Mouse (Mus musculus) liver, adult 2 months (tissue): ENCODE measurements around the gene Tmem117. TPM values are rescaled to one million over a fixed set of nuclear protein-coding genes. Genes with fewer than 3 reads are reported as not detected.
A peak's percentile ranks its signal among the peaks of the same experiment; 100 is the strongest.

ENCODE experiments used
- DNase-seq: peaks from one replicate; pipeline ENCODE4 v3.0.0-alpha.2; 2011; ENCODE audit warnings: low read depth, low spot score; ENCODE audit errors: extremely low read depth
- H3K27ac ChIP-seq: fragments of 200-500 bp; replicated peaks from 2 replicates; pipeline ENCODE4 v1.5.1; 2012; ENCODE audit warnings: low read depth, mild to moderate bottlenecking, control low read depth, inconsistent platforms, low read length; ENCODE audit not compliant: insufficient read depth
- H3K27me3 ChIP-seq: fragments of 200-500 bp; 2 replicates; pipeline ENCODE4 v1.6.1; 2012; ENCODE audit warnings: mild to moderate bottlenecking, moderate library complexity, low read length, inconsistent platforms; ENCODE audit not compliant: control insufficient read depth, insufficient read depth
- H3K36me3 ChIP-seq: fragments of 200-500 bp; 2 replicates; pipeline ENCODE4 v1.6.1; 2012; ENCODE audit warnings: low read length, inconsistent platforms; ENCODE audit not compliant: control insufficient read depth, insufficient read depth
- H3K4me1 ChIP-seq: fragments of 200-500 bp; 2 replicates; pipeline ENCODE4 v1.6.1; 2011; ENCODE audit warnings: low read length; ENCODE audit not compliant: control insufficient read depth, insufficient read depth
- H3K4me3 ChIP-seq: fragments of 200-500 bp; 2 replicates; pipeline ENCODE4 v1.5.1; 2011; ENCODE audit warnings: low read depth, mild to moderate bottlenecking, control low read depth, low read length, moderate library complexity; ENCODE audit not compliant: insufficient read depth
- H3K79me2 ChIP-seq: fragments of 200-500 bp; 2 replicates; pipeline ENCODE4 v1.6.1; 2012; ENCODE audit warnings: inconsistent platforms, mild to moderate bottlenecking, low read length, moderate library complexity; ENCODE audit not compliant: control insufficient read depth, insufficient read depth
- H3K9ac ChIP-seq: fragments of 200-500 bp; 2 replicates; pipeline ENCODE4 v1.6.1; 2012; ENCODE audit warnings: low read depth, mild to moderate bottlenecking, control low read depth, inconsistent platforms, low read length
- CTCF ChIP-seq: fragments of 200-500 bp; IDR thresholded peaks from 2 replicates; pipeline ENCODE4 v1.5.1; 2011; ENCODE audit warnings: low read depth, low read length, control low read depth
- POLR2A ChIP-seq: fragments of 200-500 bp; IDR thresholded peaks from 2 replicates; pipeline ENCODE4 v1.6.1; 2011; ENCODE audit warnings: low read length, control low read depth; ENCODE audit not compliant: insufficient read depth; ENCODE audit errors: extremely low read depth
- WGBS: fragments of 180-500 bp; shearing (Covaris S2); methylation state at CpG from one replicate; pipeline ENCODE4 v1.1.7; 2018; 5-methylcytosine and 5-hydroxymethylcytosine counted together
- polyA plus RNA-seq: library from polyadenylated mRNA; depleted of rRNA; stranded (reverse); fragments of >200 nt; gene quantifications from 2 replicates; pipeline ENCODE4 v1.2.3, GENCODE M21; 2012
- total RNA-seq: library from RNA; depleted of rRNA; stranded (reverse); fragments of >200 nt; gene quantifications from 2 replicates; pipeline ENCODE4 v1.2.3, GENCODE M21; 2014

Gene Tmem117
- total and polyA plus RNA-seq, 2 experiments, result 0.46 TPM; not detected in 1

- TF ChIP-seq CTCF, result no peak
- no peaks in the 10 kb centered on the region for H3K27me3 ChIP-seq
- no peaks in the 10 kb centered on the region for H3K79me2 ChIP-seq
Measured at GRCm38 (mm10) chr15:95044011-95044410, 415.0 kb downstream of the Tmem117 start.

GRCm38 (mm10) chr15:95047486-95047885, 418.5 kb downstream of the Tmem117 start:
- DNase-seq, result no peak
- TF ChIP-seq POLR2A, result no peak
- no peak for TF ChIP-seq CTCF
- Histone ChIP-seq H3K27ac (no peak overlapping the region), H3K9ac (no peak overlapping the region), H3K4me3 (no peak overlapping the region), H3K36me3 (no peaks in the 10 kb centered on the region), H3K4me1 (peaks cover 4% of the 10 kb centered on the region; the same call in 1 of the 2 replicates), H3K27me3 (no peaks in the 10 kb centered on the region), H3K79me2 (no peaks in the 10 kb centered on the region)
- WGBS, result 91% methylated on average over 2 of the region's 2 CpGs

More at GRCm38 (mm10) chr15:95044011-95044410, 415.0 kb downstream of the Tmem117 start:
- 82% methylated on average over 8 of the region's 8 CpGs for WGBS
- H3K27ac ChIP-seq, result no peak overlapping the region
- H3K4me1 ChIP-seq, result no peaks in the 10 kb centered on the region
- no peak overlapping the region for H3K4me3 ChIP-seq
- no peak for DNase-seq
- no peaks in the 10 kb centered on the region for H3K36me3 ChIP-seq
- no peak overlapping the region for H3K9ac ChIP-seq

- Histone ChIP-seq H3K9ac (no peak overlapping the region), H3K4me1 (peaks cover 4% of the 10 kb centered on the region; the same call in 1 of the 2 replicates), H3K4me3 (no peak overlapping the region), H3K27ac (no peak overlapping the region), H3K36me3 (no peaks in the 10 kb centered on the region), H3K27me3 (no peaks in the 10 kb centered on the region), H3K79me2 (no peaks in the 10 kb centered on the region)
- no peak for TF ChIP-seq CTCF
- no peak for TF ChIP-seq POLR2A
- peak; percentile 89 for DNase-seq
- 27% methylated on average over 6 of the region's 6 CpGs for WGBS
Measured at GRCm38 (mm10) chr15:95049171-95049729, 420.2 kb downstream of the Tmem117 start.

- H3K27me3 ChIP-seq, result no peaks in the 10 kb centered on the region
- TF ChIP-seq POLR2A, result no peak
- no peak for TF ChIP-seq CTCF
- no peak overlapping the region for H3K4me3 ChIP-seq
- H3K79me2 ChIP-seq, result no peaks in the 10 kb centered on the region
- H3K36me3 ChIP-seq, result no peaks in the 10 kb centered on the region
- WGBS, result 87% methylated on average over 8 of the region's 8 CpGs
- DNase-seq, result no peak
- H3K9ac ChIP-seq, result no peak overlapping the region
- H3K27ac ChIP-seq, result no peak overlapping the region
- H3K4me1 ChIP-seq, result no peaks in the 10 kb centered on the region
Measured at GRCm38 (mm10) chr15:95055081-95055650, 426.1 kb downstream of the Tmem117 start.

GRCm38 (mm10) chr15:95068023-95068422, 439.0 kb downstream of the Tmem117 start:
- Histone ChIP-seq H3K36me3 (no peaks in the 10 kb centered on the region), H3K79me2 (no peaks in the 10 kb centered on the region), H3K27me3 (no peaks in the 10 kb centered on the region), H3K9ac (no peak overlapping the region), H3K27ac (no peak overlapping the region), H3K4me3 (no peak overlapping the region), H3K4me1 (no peaks in the 10 kb centered on the region)
- no peak for DNase-seq
- no peak for TF ChIP-seq CTCF
- TF ChIP-seq POLR2A, result no peak
- 73% methylated on average over 1 of the region's 1 CpGs for WGBS

GRCm38 (mm10) chr15:95068799-95069198, 439.8 kb downstream of the Tmem117 start:
- no peaks in the 10 kb centered on the region for H3K4me1 ChIP-seq
- no peak for DNase-seq
- WGBS, result 93% methylated on average over 1 of the region's 1 CpGs

More at GRCm38 (mm10) chr15:95068799-95069198, 439.8 kb downstream of the Tmem117 start:
- H3K36me3 ChIP-seq, result no peaks in the 10 kb centered on the region
- H3K79me2 ChIP-seq, result no peaks in the 10 kb centered on the region
- TF ChIP-seq CTCF, result no peak
- no peak for TF ChIP-seq POLR2A
- H3K27ac ChIP-seq, result no peak overlapping the region
- H3K9ac ChIP-seq, result no peak overlapping the region
- H3K4me3 ChIP-seq, result no peak overlapping the region
- H3K27me3 ChIP-seq, result no peaks in the 10 kb centered on the region
